Mouse (Mus musculus) CH12F3 (cell line): ENCODE data around the gene Olfr632.
"Not testable (repeated sequence)": the region's sequence is repeated elsewhere in the genome, so short reads cannot be mapped to it uniquely, and the experiment has no call there.

Experiments used
- in situ Hi-C: fragments of 300-500 bp; cut with MboI; formaldehyde crosslinking; loops from 2 replicates; pipeline ENCODE4 v1.14.3; 2020; ENCODE audit warnings: low sequenced_read_pairs

Gene Olfr632

DNA sequence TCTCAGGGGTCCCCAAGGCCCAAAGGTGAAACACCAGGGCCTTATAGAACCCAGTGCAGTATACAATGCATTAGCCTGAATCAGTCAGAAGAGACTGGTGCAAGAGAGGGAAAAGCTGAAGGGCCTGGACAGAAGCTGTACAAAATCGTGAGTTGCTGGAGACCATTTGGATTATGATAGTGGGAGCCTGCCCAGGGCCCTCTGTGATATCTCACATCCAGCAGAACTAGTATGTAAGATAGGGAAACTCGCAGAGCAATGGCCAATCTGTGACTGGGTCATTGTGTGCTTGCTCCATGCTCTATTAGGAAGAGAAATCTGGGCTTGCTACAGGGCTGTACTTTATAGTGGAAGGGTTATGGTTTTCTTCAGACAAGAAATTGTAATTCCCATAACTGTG lies at the start of gene Olfr632:
Gene Olfr632 (plus strand): TSS at position 84 of the 400 bp plus-strand sequence.
- in situ Hi-C loops = no loop called here

DNA sequence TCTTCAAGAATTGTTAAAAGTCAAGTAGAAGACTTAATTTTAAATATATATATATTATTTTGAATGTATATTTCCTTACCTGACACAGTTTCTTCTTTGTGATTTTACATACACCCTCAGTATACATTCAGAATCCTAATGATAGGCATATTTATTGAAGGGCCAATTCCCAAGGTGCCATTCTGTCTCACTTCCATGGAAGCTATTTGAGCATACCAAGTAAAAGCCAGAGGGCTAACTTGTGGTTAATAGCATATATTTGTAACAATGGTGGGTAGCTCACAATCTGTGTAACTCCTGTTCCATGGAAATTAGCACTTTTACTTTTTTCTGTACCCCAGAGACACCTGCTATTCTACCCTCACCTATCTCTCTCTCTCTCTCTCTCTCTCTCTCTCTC lies 48.0 kb upstream of the Olfr632 start, which contains the start of gene Olfr66:
Gene Olfr66 (minus strand): TSS at position 101 of the 400 bp plus-strand sequence.
- in situ Hi-C loops = no loop called here

DNA sequence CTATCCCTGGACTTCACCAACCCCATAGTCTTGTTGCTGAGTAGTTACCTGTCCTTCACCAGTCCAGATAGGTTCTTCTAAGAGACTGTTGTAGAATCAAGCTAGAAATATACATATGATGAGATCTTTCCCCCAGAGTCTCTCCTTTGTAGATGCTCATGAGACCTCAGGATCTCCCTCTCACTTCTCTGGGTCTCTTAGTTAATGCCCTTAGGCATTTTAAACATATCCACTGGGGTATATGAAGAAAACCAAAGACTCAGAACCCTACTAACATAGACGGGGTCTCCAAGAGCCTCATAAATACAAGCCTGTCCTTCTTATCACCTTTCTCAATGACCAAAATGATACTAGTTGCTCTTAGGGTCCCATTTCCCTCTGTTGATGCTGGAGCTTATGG lies 39.8 kb upstream of the Olfr632 start, which contains the start of gene Olfr64:
Gene Olfr64 (minus strand): TSS at position 101 of the 400 bp plus-strand sequence.
- in situ Hi-C loops = no loop called here

DNA sequence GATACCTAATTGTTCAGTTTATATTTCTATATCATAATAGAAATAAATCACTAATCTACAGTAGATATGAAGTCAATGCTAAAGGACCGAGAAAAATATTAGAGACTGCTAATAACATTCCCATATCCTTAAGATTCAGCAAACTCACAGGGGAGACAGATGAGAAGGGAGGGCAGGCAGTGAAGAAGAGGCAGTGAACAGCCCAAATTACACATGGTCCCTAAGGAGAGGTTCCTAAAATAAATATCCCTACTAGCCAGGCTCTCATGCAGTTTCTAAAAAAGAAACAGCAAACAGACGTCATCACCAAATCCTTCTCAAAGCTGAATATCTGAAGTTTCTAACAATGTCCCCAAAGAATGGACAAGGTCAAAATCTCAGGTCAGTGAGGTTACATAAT lies 31.0 kb upstream of the Olfr632 start, which contains the start of gene Olfr65:
Gene Olfr65 (plus strand): TSS at position 301 of the 400 bp plus-strand sequence.
- in situ Hi-C loops = no loop called here

DNA sequence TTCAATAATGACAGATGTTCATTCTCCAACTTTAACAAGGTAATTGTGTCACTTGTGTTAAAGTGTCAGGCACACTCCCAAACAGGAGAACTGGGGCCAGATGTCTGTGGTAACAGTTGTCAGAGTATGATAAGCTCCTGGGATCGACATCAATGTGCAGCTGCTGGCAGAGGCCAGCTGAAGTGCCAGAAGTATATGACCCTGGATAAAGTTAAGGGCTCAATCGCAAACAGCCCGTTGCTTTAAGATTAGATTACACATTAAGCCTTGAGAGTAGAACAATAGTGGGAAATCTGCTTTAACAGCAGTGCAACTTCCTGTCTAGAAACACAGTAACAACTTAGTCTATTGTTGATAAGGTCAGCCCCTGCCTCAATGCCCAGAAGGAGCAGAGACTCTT lies 24.1 kb upstream of the Olfr632 start:
- in situ Hi-C loops = no loop called here

GRCm38 (mm10) chr7:103912969-103913511 lies 21.1 kb upstream of the Olfr632 start:
- in situ Hi-C loops = no loop called here

- in situ Hi-C loops = no loop called here
Observed at GRCm38 (mm10) chr7:103915338-103915737, 18.8 kb upstream of the Olfr632 start.

GRCm38 (mm10) chr7:103928525-103928924 lies 5.6 kb upstream of the Olfr632 start, which contains the start of gene Olfr631:
Gene Olfr631 (plus strand): TSS chr7:103928825.
- in situ Hi-C loops = no loop called here

- in situ Hi-C loops = no loop called here
Observed at GRCm38 (mm10) chr7:103942730-103943129, 8.6 kb downstream of the Olfr632 start.

DNA sequence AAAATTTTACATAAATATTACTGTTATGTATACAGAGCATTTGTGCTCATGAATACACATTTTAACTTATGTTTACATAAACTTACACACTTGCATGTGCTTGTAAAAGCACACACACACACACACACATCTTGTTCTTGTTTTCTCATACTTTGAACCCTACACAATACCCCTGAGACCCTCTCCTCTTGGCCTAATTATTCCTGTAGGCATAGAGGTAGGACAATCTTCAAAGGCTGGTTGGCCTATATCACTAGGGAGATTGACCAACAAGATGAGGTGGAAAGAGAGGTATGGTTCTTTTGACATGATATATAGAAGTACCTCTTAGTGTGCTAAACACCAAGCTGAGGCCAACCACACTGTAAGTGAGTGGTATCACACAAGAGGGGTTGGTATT lies 10.0 kb downstream of the Olfr632 start, which contains the start of gene Olfr633:
Gene Olfr633 (plus strand): TSS at position 301 of the 400 bp plus-strand sequence.
- in situ Hi-C loops = no loop called here

DNA sequence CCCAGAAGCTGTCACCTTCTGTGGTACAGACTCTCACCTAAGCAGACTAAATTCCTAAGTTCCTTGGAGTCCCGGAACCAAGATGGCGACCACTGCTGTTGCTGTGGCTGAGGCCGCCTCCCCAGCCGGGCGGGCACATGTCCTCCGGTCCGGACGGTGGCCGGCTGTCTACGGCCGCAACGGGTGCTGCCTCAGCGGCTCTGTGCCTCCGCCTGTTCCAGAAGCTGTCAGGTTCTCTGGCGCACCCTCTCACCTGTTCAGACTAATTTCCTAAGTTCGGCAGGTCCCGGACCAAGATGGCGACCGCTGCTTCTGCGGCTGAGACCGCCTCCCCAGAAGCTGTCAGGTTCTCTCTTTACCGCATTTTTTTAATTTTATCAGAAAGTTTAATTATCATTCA lies 32.7 kb downstream of the Olfr632 start:
- in situ Hi-C loops = not testable (repeated sequence)

- in situ Hi-C loops = no loop called here
Observed at GRCm38 (mm10) chr7:103970852-103971251, 36.7 kb downstream of the Olfr632 start, which contains the start of gene Olfr635. Gene Olfr635 (plus strand): TSS chr7:103971152.

GRCm38 (mm10) chr7:103971782-103972181 lies 37.6 kb downstream of the Olfr632 start:
- in situ Hi-C loops = no loop called here
